Mouse (Mus musculus) heart, postnatal 0 days (tissue): ENCODE results near the gene Fermt1. TPM values are rescaled to one million over a fixed set of nuclear protein-coding genes. Genes with fewer than 3 reads are reported as not detected.
A peak's percentile ranks its signal among the peaks of the same experiment; 100 is the strongest.

Experiments
- ATAC-seq: fragments of 200-750 bp; cut with Nextera tagmentation; 2 replicates; pipeline ENCODE4 v1.8.0; 2017; ENCODE audit warnings: low read depth, moderate number of reproducible peaks, moderate library complexity; ENCODE audit not compliant: insufficient read depth
- DNase-seq: peaks from one replicate; pipeline ENCODE4 v3.0.0-alpha.2; 2016; ENCODE audit warnings: low spot score
- H3K27ac ChIP-seq: fragments of 300-500 bp; sonication (generic); 2 replicates; pipeline ENCODE4 v1.5.1; 2014; ENCODE audit warnings: low read depth, mild to moderate bottlenecking
- H3K27me3 ChIP-seq: fragments of 300-500 bp; sonication (generic); 2 replicates; pipeline ENCODE4 v1.6.1; 2014; ENCODE audit warnings: low read length, mixed read lengths; ENCODE audit not compliant: control insufficient read depth, insufficient read depth
- H3K36me3 ChIP-seq: fragments of 300-500 bp; sonication (generic); replicated peaks from 2 replicates; pipeline ENCODE4 v1.6.1; 2014; ENCODE audit warnings: low read length, mixed read lengths; ENCODE audit not compliant: control insufficient read depth, insufficient read depth
- H3K4me1 ChIP-seq: fragments of 300-500 bp; sonication (generic); 2 replicates; pipeline ENCODE4 v1.6.1; 2014; ENCODE audit warnings: antibody characterized with exemption; ENCODE audit not compliant: control insufficient read depth, insufficient read depth
- H3K4me2 ChIP-seq: fragments of 300-500 bp; sonication (generic); 2 replicates; pipeline ENCODE4 v1.6.1; 2014; ENCODE audit warnings: low read depth, mild to moderate bottlenecking, low read length, moderate library complexity
- H3K4me3 ChIP-seq: fragments of 300-500 bp; sonication (generic); 2 replicates; pipeline ENCODE4 v1.5.1; 2014; ENCODE audit warnings: low read depth, low read length
- H3K9ac ChIP-seq: fragments of 300-500 bp; sonication (generic); replicated peaks from 2 replicates; pipeline ENCODE4 v1.6.1; 2014; ENCODE audit warnings: low read depth, low read length, mixed read lengths
- H3K9me3 ChIP-seq: fragments of 300-500 bp; sonication (generic); replicated peaks from 2 replicates; pipeline ENCODE4 v1.6.1; 2016; ENCODE audit warnings: low read length; ENCODE audit not compliant: control insufficient read depth
- CTCF ChIP-seq: IDR thresholded peaks from 2 replicates; pipeline ENCODE4 v1.5.1; 2016; ENCODE audit warnings: antibody characterized with exemption, control low read depth, low read depth
- EP300 ChIP-seq: IDR thresholded peaks from 2 replicates; pipeline ENCODE4 v1.6.1; 2016; ENCODE audit warnings: antibody characterized with exemption, low read depth
- WGBS: fragments of 180-500 bp; shearing (Covaris S2); extraction: QIAGEN DNeasy Blood & Tissue Kit; methylation state at CpG from one replicate; pipeline ENCODE4 v1.1.7; 2014; 5-methylcytosine and 5-hydroxymethylcytosine counted together
- polyA plus RNA-seq: library from polyadenylated mRNA; unstranded; fragments of >200 nt; fragmentation: Nextera tagmentation; extraction: Ambion mirVana; gene quantifications from 2 replicates; pipeline ENCODE4 v1.2.1, GENCODE M21; 2015
- total RNA-seq: library from RNA; depleted of rRNA; stranded (reverse); fragments of >200 nt; gene quantifications from 2 replicates; pipeline ENCODE4 v1.2.3, GENCODE M21; 2014; ENCODE audit warnings: low replicate concordance; rRNA removed

Gene Fermt1
- total and polyA plus RNA-seq, 2 experiments from 2014 or later, result not detected

- TF ChIP-seq EP300 (no peak), CTCF (no peak)
Measured at GRCm38 (mm10) chr2:132867521-132867920, 78.2 kb downstream of the Fermt1 start.

GRCm38 (mm10) chr2:132863325-132863724, 82.4 kb downstream of the Fermt1 start:
- no peak overlapping the region for H3K4me3 ChIP-seq
- H3K9ac ChIP-seq, result no peak overlapping the region
- no peaks in the 10 kb centered on the region for H3K9me3 ChIP-seq
- TF ChIP-seq CTCF (no peak), EP300 (no peak)
- DNase-seq (no peak), ATAC-seq (no peak)
- no peaks in the 10 kb centered on the region for H3K27me3 ChIP-seq
- no peak overlapping the region for H3K27ac ChIP-seq
- no peak overlapping the region for H3K4me2 ChIP-seq
- WGBS, result 96% methylated on average over 2 of the region's 2 CpGs
- peaks cover 32% of the 10 kb centered on the region for H3K36me3 ChIP-seq
- H3K4me1 ChIP-seq, result peaks cover 4% of the 10 kb centered on the region; the same call in 1 of the 2 replicates

More at GRCm38 (mm10) chr2:132867521-132867920, 78.2 kb downstream of the Fermt1 start:
- Histone ChIP-seq H3K27me3 (no peaks in the 10 kb centered on the region), H3K27ac (no peak overlapping the region), H3K9ac (no peak overlapping the region), H3K4me3 (no peak overlapping the region), H3K4me1 (no peaks in the 10 kb centered on the region), H3K9me3 (no peaks in the 10 kb centered on the region), H3K4me2 (no peak overlapping the region), H3K36me3 (peaks cover 32% of the 10 kb centered on the region)
- DNase-seq, result no peak
- ATAC-seq, result no peak
- WGBS, result 73% methylated on average over 5 of the region's 5 CpGs

- Histone ChIP-seq H3K27ac (0 out of 2 replicates have a peak overlapping the region, but pooled peaks have one; percentile 2), H3K27me3 (no peaks in the 10 kb centered on the region), H3K4me2 (no peak overlapping the region), H3K9me3 (no peaks in the 10 kb centered on the region), H3K36me3 (peaks cover 20% of the 10 kb centered on the region), H3K4me3 (no peak overlapping the region), H3K9ac (no peak overlapping the region), H3K4me1 (peaks cover 4% of the 10 kb centered on the region; the same call in 1 of the 2 replicates)
- TF ChIP-seq EP300 (no peak), CTCF (no peak)
- DNase-seq (no peak), ATAC-seq (no peak)
- WGBS, result 80% methylated on average over 2 of the region's 2 CpGs
Measured at GRCm38 (mm10) chr2:132861456-132861855, 84.2 kb downstream of the Fermt1 start.

GRCm38 (mm10) chr2:132860435-132860834, 85.3 kb downstream of the Fermt1 start:
- H3K4me1 ChIP-seq, result peaks cover 4% of the 10 kb centered on the region; the same call in 1 of the 2 replicates
- H3K9ac ChIP-seq, result no peak overlapping the region
- H3K27ac ChIP-seq, result no peak overlapping the region
- no peaks in the 10 kb centered on the region for H3K27me3 ChIP-seq
- H3K36me3 ChIP-seq, result peaks cover 14% of the 10 kb centered on the region
- TF ChIP-seq CTCF (no peak), EP300 (no peak)
- H3K4me3 ChIP-seq, result no peak overlapping the region
- DNase-seq (no peak), ATAC-seq (no peak)
- no peak overlapping the region for H3K4me2 ChIP-seq
- no peaks in the 10 kb centered on the region for H3K9me3 ChIP-seq

GRCm38 (mm10) chr2:132856333-132856732, 89.4 kb downstream of the Fermt1 start:
- Histone ChIP-seq H3K27ac (no peak overlapping the region), H3K9ac (no peak overlapping the region), H3K4me2 (no peak overlapping the region), H3K4me1 (peaks cover 3% of the 10 kb centered on the region; the same call in 1 of the 2 replicates), H3K27me3 (no peaks in the 10 kb centered on the region), H3K4me3 (no peak overlapping the region), H3K36me3 (peaks cover 3% of the 10 kb centered on the region), H3K9me3 (no peaks in the 10 kb centered on the region)
- ATAC-seq, result no peak
- TF ChIP-seq CTCF (no peak), EP300 (no peak)
- WGBS, result 59% methylated on average over 5 of the region's 5 CpGs
- DNase-seq, result no peak

Other genes with a start within 250 kb of the Fermt1 start
- gene Chgb, start 164.6 kb downstream of the Fermt1 start, total RNA-seq, result not detected in 2 replicates
- 0.15 TPM in 2 replicates for gene Chgb, start 164.6 kb downstream of the Fermt1 start, polyA plus RNA-seq
- gene Trmt6, start 129.9 kb downstream of the Fermt1 start, total RNA-seq, result 6.1 and 6.9 TPM in 2 replicates
- 18.6 and 22.1 TPM in 2 replicates for gene Trmt6, start 129.9 kb downstream of the Fermt1 start, polyA plus RNA-seq
- gene Mcm8, start 129.8 kb downstream of the Fermt1 start, total RNA-seq, result 2.1 and 3.4 TPM in 2 replicates
- gene Mcm8, start 129.8 kb downstream of the Fermt1 start, polyA plus RNA-seq, result 3.4 and 4.0 TPM in 2 replicates
- 26.3 and 30.9 TPM in 2 replicates for gene Crls1, start 99.2 kb downstream of the Fermt1 start, total RNA-seq
- gene Crls1, start 99.2 kb downstream of the Fermt1 start, polyA plus RNA-seq, result 12.9 and 13.3 TPM in 2 replicates
- gene Lrrn4, start 65.0 kb downstream of the Fermt1 start, total RNA-seq, result 19.8 and 25.6 TPM in 2 replicates
- gene Lrrn4, start 65.0 kb downstream of the Fermt1 start, polyA plus RNA-seq, result 8.5 and 8.6 TPM in 2 replicates